Mouse (Mus musculus) gastrocnemius, postnatal 10 days (tissue): ENCODE measurements around the gene Peak1. TPM values are rescaled to one million over a fixed set of nuclear protein-coding genes. Genes with fewer than 3 reads are reported as not detected.

ENCODE experiments used
- DNase-seq: peaks from one replicate; pipeline ENCODE4 v3.0.0; 2021; ENCODE audit warnings: mixed read lengths
- total RNA-seq, 2 experiments: library from RNA; stranded (reverse); gene quantifications; 2 replicates each; pipeline ENCODE4 v1.2.3; 2021

The Peak1 gene
- total RNA-seq, 2 experiments from 2014 or later: 18.7 to 26.5 TPM

- DNase-seq: no peak
Measured at GRCm38 (mm10) chr9:56314326-56314725, 103.5 kb downstream of the Peak1 start.

- DNase-seq: no peak
Measured at GRCm38 (mm10) chr9:56309079-56309478, 108.8 kb downstream of the Peak1 start.

- DNase-seq: no peak
Measured at GRCm38 (mm10) chr9:56304526-56304925, 113.3 kb downstream of the Peak1 start.

GRCm38 (mm10) chr9:56302921-56303465 is 114.9 kb downstream of the Peak1 start:
- DNase-seq: no peak

- no peak for DNase-seq
Measured at GRCm38 (mm10) chr9:56290019-56290418, 127.8 kb downstream of the Peak1 start.

GRCm38 (mm10) chr9:56282481-56282880 is 135.4 kb downstream of the Peak1 start:
- no peak for DNase-seq

- no peak for DNase-seq
Measured at GRCm38 (mm10) chr9:56273576-56273975, 144.3 kb downstream of the Peak1 start.

GRCm38 (mm10) chr9:56272247-56272598 is 145.6 kb downstream of the Peak1 start:
- DNase-seq: no peak

GRCm38 (mm10) chr9:56271326-56272246 is 146.3 kb downstream of the Peak1 start:
- DNase-seq: no peak

GRCm38 (mm10) chr9:56269101-56269500 is 148.8 kb downstream of the Peak1 start:
- no peak for DNase-seq

GRCm38 (mm10) chr9:56266200-56266815 is 151.6 kb downstream of the Peak1 start:
- no peak for DNase-seq

GRCm38 (mm10) chr9:56265460-56266199 is 152.2 kb downstream of the Peak1 start:
- no peak for DNase-seq

- no peak for DNase-seq
Measured at GRCm38 (mm10) chr9:56265022-56265360, 152.9 kb downstream of the Peak1 start.

- no peak for DNase-seq
Measured at GRCm38 (mm10) chr9:56264308-56265021, 153.4 kb downstream of the Peak1 start.

GRCm38 (mm10) chr9:56263055-56263454 is 154.8 kb downstream of the Peak1 start:
- DNase-seq: no peak

GRCm38 (mm10) chr9:56260495-56261136 is 157.3 kb downstream of the Peak1 start:
- DNase-seq: no peak

GRCm38 (mm10) chr9:56259790-56260494 is 157.9 kb downstream of the Peak1 start:
- no peak for DNase-seq

GRCm38 (mm10) chr9:56258261-56258790 is 159.5 kb downstream of the Peak1 start:
- no peak for DNase-seq

GRCm38 (mm10) chr9:56257227-56258000 is 160.5 kb downstream of the Peak1 start:
- no peak for DNase-seq
